Mouse (Mus musculus) stomach, embryonic 16.5 days (tissue): ENCODE data around the gene Prmt1. TPM values are rescaled to one million over a fixed set of nuclear protein-coding genes. Genes with fewer than 3 reads are reported as not detected.

Experiments
- ATAC-seq: fragments of 200-750 bp; cut with Nextera tagmentation; 2 replicates; pipeline ENCODE4 v1.8.0; 2017; ENCODE audit warnings: moderate number of reproducible peaks, moderate TSS enrichment; ENCODE audit not compliant: insufficient read depth, low FRiP score
- H3K27ac ChIP-seq: fragments of 300-500 bp; sonication (generic); 2 replicates; pipeline ENCODE4 v1.5.1; 2014; ENCODE audit warnings: low read length
- H3K27me3 ChIP-seq: fragments of 300-500 bp; sonication (generic); 2 replicates; pipeline ENCODE4 v1.6.1; 2014; ENCODE audit warnings: low read length, control low read depth, mixed read lengths; ENCODE audit not compliant: control insufficient read depth, insufficient read depth
- H3K36me3 ChIP-seq: fragments of 300-500 bp; sonication (generic); 2 replicates; pipeline ENCODE4 v1.6.1; 2014; ENCODE audit warnings: low read length; ENCODE audit not compliant: control insufficient read depth, insufficient read depth
- H3K4me1 ChIP-seq: fragments of 300-500 bp; sonication (generic); 2 replicates; pipeline ENCODE4 v1.6.1; 2014; ENCODE audit warnings: low read length, control low read depth, mixed read lengths; ENCODE audit not compliant: control insufficient read depth, insufficient read depth
- H3K4me2 ChIP-seq: fragments of 300-500 bp; sonication (generic); 2 replicates; pipeline ENCODE4 v1.6.1; 2014; ENCODE audit warnings: low read depth, low read length, mixed read lengths
- H3K4me3 ChIP-seq: fragments of 300-500 bp; sonication (generic); replicated peaks from 2 replicates; pipeline ENCODE4 v1.5.1; 2014; ENCODE audit warnings: mild to moderate bottlenecking, low read length
- H3K9ac ChIP-seq: fragments of 300-500 bp; sonication (generic); 2 replicates; pipeline ENCODE4 v1.6.1; 2014; ENCODE audit warnings: low read length
- H3K9me3 ChIP-seq: fragments of 300-500 bp; sonication (generic); replicated peaks from 2 replicates; pipeline ENCODE4 v1.6.1; 2016; ENCODE audit warnings: low read length, control low read depth; ENCODE audit not compliant: control insufficient read depth
- WGBS: fragments of 180-500 bp; shearing (Covaris S2); extraction: QIAGEN DNeasy Blood & Tissue Kit; methylation state at CpG from one replicate; pipeline ENCODE4 v1.1.7; 2014; 5-methylcytosine and 5-hydroxymethylcytosine counted together
- polyA plus RNA-seq: library from polyadenylated mRNA; unstranded; fragments of >200 nt; fragmentation: Nextera tagmentation; extraction: Ambion mirVana; gene quantifications from 2 replicates; pipeline ENCODE4 v1.2.1, GENCODE M21; 2015

The Prmt1 gene
- polyA plus RNA-seq, 1 experiment from 2014 or later, result 324 TPM

GRCm38 (mm10) chr7:45004546-45004945 lies 18.2 kb upstream of the Prmt1 start:
- H3K27me3 ChIP-seq, result no peaks in the 10 kb centered on the region
- no peak overlapping the region for H3K9ac ChIP-seq
- WGBS, result 60% methylated on average over 3 of the region's 3 CpGs
- H3K4me2 ChIP-seq, result no peak overlapping the region
- no peak for ATAC-seq
- no peak overlapping the region for H3K4me3 ChIP-seq
- no peak overlapping the region for H3K27ac ChIP-seq
- H3K9me3 ChIP-seq, result no peaks in the 10 kb centered on the region
- peaks cover 11% of the 10 kb centered on the region for H3K4me1 ChIP-seq
- peaks cover 62% of the 10 kb centered on the region for H3K36me3 ChIP-seq

- H3K36me3 ChIP-seq, result peaks cover 51% of the 10 kb centered on the region
- peaks cover 22% of the 10 kb centered on the region for H3K4me1 ChIP-seq
- 72% methylated on average over 7 of the region's 7 CpGs for WGBS
- H3K9ac ChIP-seq, result no peak overlapping the region
- H3K27ac ChIP-seq, result no peak overlapping the region
- H3K27me3 ChIP-seq, result no peaks in the 10 kb centered on the region
- H3K4me2 ChIP-seq, result no peak overlapping the region
- no peaks in the 10 kb centered on the region for H3K9me3 ChIP-seq
- no peak for ATAC-seq
- no peak overlapping the region for H3K4me3 ChIP-seq
Observed at GRCm38 (mm10) chr7:45002440-45002839, 16.1 kb upstream of the Prmt1 start.

GRCm38 (mm10) chr7:45000539-45001114 lies 14.3 kb upstream of the Prmt1 start:
- ATAC-seq, result no peak
- Histone ChIP-seq H3K4me2 (no peak overlapping the region), H3K4me3 (no peak overlapping the region), H3K4me1 (peaks cover 32% of the 10 kb centered on the region), H3K27me3 (no peaks in the 10 kb centered on the region), H3K9me3 (no peaks in the 10 kb centered on the region), H3K36me3 (peaks cover 44% of the 10 kb centered on the region), H3K27ac (no peak overlapping the region), H3K9ac (no peak overlapping the region)
- 78% methylated on average over 21 of the region's 21 CpGs for WGBS

- ATAC-seq, result no peak
- peaks cover 45% of the 10 kb centered on the region for H3K36me3 ChIP-seq
- 72% methylated on average over 11 of the region's 11 CpGs for WGBS
- no peaks in the 10 kb centered on the region for H3K9me3 ChIP-seq
- H3K4me2 ChIP-seq, result 0 out of 2 replicates have a peak overlapping the region, but pooled peaks have one; percentile 94
- no peak overlapping the region for H3K27ac ChIP-seq
- no peak overlapping the region for H3K9ac ChIP-seq
- H3K4me1 ChIP-seq, result peaks cover 32% of the 10 kb centered on the region
- H3K4me3 ChIP-seq, result no peak overlapping the region
- no peaks in the 10 kb centered on the region for H3K27me3 ChIP-seq
Observed at GRCm38 (mm10) chr7:44999753-45000152, 13.4 kb upstream of the Prmt1 start.

GRCm38 (mm10) chr7:44998501-44998955 lies 12.2 kb upstream of the Prmt1 start, which contains the start of gene Bcl2l12:
TSS of gene Bcl2l12 (minus strand) at chr7:44998712.
- Histone ChIP-seq H3K9ac (peak within 1 kb of the TSS; percentile 89), H3K27ac (peak within 1 kb of the TSS; percentile 92), H3K4me1 (peaks cover 32% of the 10 kb centered on the region), H3K4me2 (peak within 1 kb of the TSS; percentile 94), H3K4me3 (peak within 1 kb of the TSS; percentile 82), H3K36me3 (peaks cover 43% of the 10 kb centered on the region), H3K9me3 (no peaks in the 10 kb centered on the region), H3K27me3 (no peaks in the 10 kb centered on the region)
- WGBS, result under 1% methylated on average over 18 of the region's 18 CpGs
- ATAC-seq, result no peak

GRCm38 (mm10) chr7:44997940-44998428 lies 11.6 kb upstream of the Prmt1 start:
- H3K4me1 ChIP-seq, result peaks cover 32% of the 10 kb centered on the region
- peak overlapping the region; percentile 92 for H3K27ac ChIP-seq
- peak overlapping the region; percentile 89 for H3K9ac ChIP-seq
- 2% methylated on average over 15 of the region's 15 CpGs for WGBS
- H3K36me3 ChIP-seq, result peaks cover 38% of the 10 kb centered on the region
- H3K4me2 ChIP-seq, result peak overlapping the region; percentile 94
- no peaks in the 10 kb centered on the region for H3K27me3 ChIP-seq
- H3K9me3 ChIP-seq, result no peaks in the 10 kb centered on the region
- no peak for ATAC-seq
- H3K4me3 ChIP-seq, result peak overlapping the region; percentile 82

- peak within 1 kb of the TSS; percentile 94 for H3K4me2 ChIP-seq
- peak within 1 kb of the TSS; percentile 82 for H3K4me3 ChIP-seq
- WGBS, result under 1% methylated on average over 43 of the region's 43 CpGs
- ATAC-seq, result peak; percentile 93
- H3K9ac ChIP-seq, result peak within 1 kb of the TSS; percentile 89
- H3K4me1 ChIP-seq, result peaks cover 32% of the 10 kb centered on the region
- H3K27me3 ChIP-seq, result no peaks in the 10 kb centered on the region
- H3K9me3 ChIP-seq, result no peaks in the 10 kb centered on the region
- peak within 1 kb of the TSS; percentile 92 for H3K27ac ChIP-seq
- peaks cover 32% of the 10 kb centered on the region for H3K36me3 ChIP-seq
Observed at GRCm38 (mm10) chr7:44997231-44997939, 11.0 kb upstream of the Prmt1 start, which contains the start of gene Irf3. TSS of gene Irf3 (plus strand) at chr7:44997648.

- 8% methylated on average over 10 of the region's 10 CpGs for WGBS
- Histone ChIP-seq H3K9ac (peak overlapping the region; percentile 89), H3K36me3 (peaks cover 31% of the 10 kb centered on the region), H3K9me3 (no peaks in the 10 kb centered on the region), H3K4me2 (peak overlapping the region; percentile 94), H3K4me3 (peak overlapping the region; percentile 82), H3K27ac (peak overlapping the region; percentile 91), H3K27me3 (no peaks in the 10 kb centered on the region), H3K4me1 (peaks cover 32% of the 10 kb centered on the region)
- ATAC-seq, result no peak
Observed at GRCm38 (mm10) chr7:44996672-44997071, 10.3 kb upstream of the Prmt1 start.
